Mouse (Mus musculus): ENCODE results near the gene Ephb2.

- TF ChIP-seq CTCF (conservative IDR thresholded peaks at IDR 0.05; ENCODE audit: insufficient read depth, insufficient read length, low read depth, low read length) (no peak), POLR2A (IDR thresholded peaks at IDR 0.05; ENCODE audit: low read depth, low read length) (no peak)
Measured at GRCm38 (mm10) chr4:136713889-136714288, 121.9 kb downstream of the Ephb2 start.
